Mouse (Mus musculus) c-Kit-negative CD71-positive TER-119-positive erythroid progenitor cells, embryonic 14.5 days (primary cell): ENCODE results near the gene Msh4.
"Not testable (repeated sequence)": the region's sequence is repeated elsewhere in the genome, so short reads cannot be mapped to it uniquely, and the experiment has no call there.

Source experiments
- DNase-seq: peaks from one replicate; pipeline ENCODE4 v3.0.0-alpha.2; 2013; ENCODE audit warnings: low read depth, low spot score

Gene Msh4

GRCm38 (mm10) chr3:153911197-153911881 lies 5.4 kb upstream of the Msh4 start:
- DNase-seq, result no peak

- no peak for DNase-seq
Measured at GRCm38 (mm10) chr3:153910489-153910888, 4.6 kb upstream of the Msh4 start.

- DNase-seq, result no peak
Measured at GRCm38 (mm10) chr3:153908919-153909318, 3.0 kb upstream of the Msh4 start.

GRCm38 (mm10) chr3:153905251-153906135 lies 445 bp downstream of the Msh4 start:
- DNase-seq, result no peak

- no peak for DNase-seq
Measured at GRCm38 (mm10) chr3:153904586-153904985, 1.4 kb downstream of the Msh4 start.

GRCm38 (mm10) chr3:153902595-153902994 lies 3.3 kb downstream of the Msh4 start:
- no peak for DNase-seq

- no peak for DNase-seq
Measured at GRCm38 (mm10) chr3:153901904-153902303, 4.0 kb downstream of the Msh4 start.

- no peak for DNase-seq
Measured at GRCm38 (mm10) chr3:153897216-153897615, 8.7 kb downstream of the Msh4 start.

GRCm38 (mm10) chr3:153895454-153895853 lies 10.5 kb downstream of the Msh4 start:
- DNase-seq, result no peak

- no peak for DNase-seq
Measured at GRCm38 (mm10) chr3:153889188-153889781, 16.7 kb downstream of the Msh4 start.

GRCm38 (mm10) chr3:153888141-153888540 lies 17.8 kb downstream of the Msh4 start:
- DNase-seq, result no peak

- no peak for DNase-seq
Measured at GRCm38 (mm10) chr3:153886296-153886695, 19.6 kb downstream of the Msh4 start.

GRCm38 (mm10) chr3:153871396-153871795 lies 34.5 kb downstream of the Msh4 start:
- DNase-seq, result no peak

- no peak for DNase-seq
Measured at GRCm38 (mm10) chr3:153867149-153868136, 38.5 kb downstream of the Msh4 start.

GRCm38 (mm10) chr3:153864636-153865429 lies 41.1 kb downstream of the Msh4 start:
- DNase-seq, result no peak

GRCm38 (mm10) chr3:153863816-153864215 lies 42.1 kb downstream of the Msh4 start:
- no peak for DNase-seq

- DNase-seq, result not testable (repeated sequence)
Measured at GRCm38 (mm10) chr3:153860392-153860791, 45.5 kb downstream of the Msh4 start.

GRCm38 (mm10) chr3:153858350-153859001 lies 47.5 kb downstream of the Msh4 start:
- DNase-seq, result no peak

- peak; percentile 84 for DNase-seq
Measured at GRCm38 (mm10) chr3:153852266-153852665, 53.7 kb downstream of the Msh4 start.

GRCm38 (mm10) chr3:153850759-153851158 lies 55.2 kb downstream of the Msh4 start:
- DNase-seq, result peak; percentile 62
